Mouse (Mus musculus) spleen, postnatal 4 days (tissue): ENCODE data around the gene Macrod2.

Experiments used
- DNase-seq, 2 experiments: peaks; one replicate each; pipeline ENCODE4 v3.0.0; 2022; ENCODE audit warnings: low spot score in 2 of 2

Gene Macrod2

GRCm38 (mm10) chr2:141962868-141963267 lies 1567.8 kb downstream of the Macrod2 start:
- no peak for DNase-seq

DNA sequence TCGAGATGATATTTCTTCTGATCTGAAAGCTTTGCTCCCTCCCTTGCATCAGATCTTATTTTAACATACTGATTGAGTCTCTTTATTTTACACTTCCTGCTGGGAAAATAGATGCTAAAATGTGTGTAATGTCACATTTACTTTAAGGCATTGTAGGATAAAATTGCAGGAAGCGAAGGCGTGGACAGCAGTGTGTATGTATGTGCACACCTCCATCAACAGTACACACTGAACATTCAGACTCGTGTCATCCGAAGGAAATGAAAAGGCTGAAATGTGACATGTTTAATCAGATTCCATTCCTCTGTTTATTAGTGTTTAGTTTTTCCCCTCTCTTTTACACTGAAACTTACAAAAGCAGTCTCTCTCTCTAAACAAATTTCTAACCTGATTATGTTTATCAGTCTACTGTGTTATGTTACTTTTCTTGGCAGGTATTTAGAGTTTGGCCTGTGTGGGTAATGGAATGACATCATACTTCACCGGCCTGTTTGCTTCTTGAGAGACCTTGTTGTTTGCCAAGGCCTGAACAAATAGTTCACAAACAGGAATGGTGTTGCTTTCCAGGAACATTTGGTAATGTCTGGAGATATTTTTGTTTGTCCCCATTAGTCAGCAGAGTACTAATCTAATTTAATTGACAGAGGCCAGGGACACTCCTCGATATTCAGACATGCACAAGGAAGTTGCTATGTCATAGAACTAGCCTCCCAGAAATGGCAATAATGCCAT lies 1588.7 kb downstream of the Macrod2 start:
- no peak for DNase-seq

GRCm38 (mm10) chr2:141998901-141999300 lies 1603.8 kb downstream of the Macrod2 start:
- no peak for DNase-seq

- DNase-seq, result no peak
Measured at GRCm38 (mm10) chr2:142024534-142025155, 1629.5 kb downstream of the Macrod2 start.

DNA sequence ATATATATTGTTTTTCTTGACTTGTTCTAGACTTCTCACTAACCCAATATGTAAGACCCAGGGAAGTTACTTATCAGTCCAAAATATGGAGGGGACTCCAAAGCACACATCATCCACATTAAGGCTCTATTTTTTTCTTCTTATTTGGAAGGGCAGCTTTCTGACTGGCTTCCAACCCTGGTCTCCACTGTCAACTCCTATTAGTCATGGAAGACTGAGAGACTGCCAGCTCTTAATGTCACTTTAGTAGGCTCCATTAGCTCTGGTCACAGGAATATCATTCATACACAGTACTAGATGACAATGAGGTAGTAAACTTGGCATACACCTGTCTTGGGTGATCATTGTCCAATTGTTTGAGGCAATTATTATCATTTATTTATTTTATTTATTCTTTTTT lies 1631.6 kb downstream of the Macrod2 start:
- DNase-seq, result no peak

GRCm38 (mm10) chr2:142030756-142031646 lies 1635.9 kb downstream of the Macrod2 start:
- no peak for DNase-seq

GRCm38 (mm10) chr2:142055576-142055975 lies 1660.5 kb downstream of the Macrod2 start:
- no peak for DNase-seq

GRCm38 (mm10) chr2:142057889-142058750 lies 1663.0 kb downstream of the Macrod2 start:
- no peak for DNase-seq

DNA sequence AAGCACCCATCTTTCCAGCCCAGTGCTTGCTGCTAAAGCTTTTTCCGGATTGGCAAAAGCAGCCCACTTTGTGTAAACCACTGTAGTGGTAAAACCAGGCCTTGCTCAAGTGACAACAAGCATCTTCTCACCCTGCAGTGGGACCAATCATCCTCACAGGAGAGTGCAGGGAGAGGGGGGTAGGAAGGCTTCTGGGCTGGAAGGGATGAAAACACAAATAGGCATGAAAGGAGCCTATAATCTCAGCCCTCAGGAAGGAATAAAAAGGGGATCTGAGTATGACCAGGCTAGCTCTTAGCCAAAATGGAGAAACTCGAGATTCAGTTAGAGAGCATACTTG lies 1663.6 kb downstream of the Macrod2 start:
- DNase-seq, result no peak

- DNase-seq, result no peak
Measured at GRCm38 (mm10) chr2:142108947-142109346, 1713.8 kb downstream of the Macrod2 start.

DNA sequence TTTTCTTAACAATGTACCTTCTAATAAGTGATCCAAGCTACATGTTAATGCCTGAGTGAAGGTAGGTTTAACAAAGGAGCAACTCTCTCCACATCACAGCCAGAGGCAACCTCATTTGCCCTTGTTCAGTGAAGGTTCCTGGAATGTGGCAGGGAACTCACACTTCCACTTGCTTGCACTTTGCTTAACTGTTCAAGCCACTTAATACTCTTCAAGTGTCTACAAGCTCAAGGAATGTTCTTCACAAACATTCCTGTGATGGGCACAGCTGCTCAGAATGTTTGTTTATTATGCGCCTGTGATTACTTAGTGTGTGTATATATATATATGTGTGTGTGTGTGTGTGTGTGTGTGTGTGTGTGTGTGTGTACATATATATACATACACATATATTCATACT lies 1721.5 kb downstream of the Macrod2 start:
- DNase-seq, result no peak

GRCm38 (mm10) chr2:142128109-142128508 lies 1733.0 kb downstream of the Macrod2 start:
- no peak for DNase-seq

GRCm38 (mm10) chr2:142129166-142129565 lies 1734.1 kb downstream of the Macrod2 start:
- no peak for DNase-seq

- DNase-seq, result no peak
Measured at GRCm38 (mm10) chr2:142149310-142149709, 1754.2 kb downstream of the Macrod2 start.

GRCm38 (mm10) chr2:142163506-142164275 lies 1768.6 kb downstream of the Macrod2 start:
- DNase-seq, result no peak

DNA sequence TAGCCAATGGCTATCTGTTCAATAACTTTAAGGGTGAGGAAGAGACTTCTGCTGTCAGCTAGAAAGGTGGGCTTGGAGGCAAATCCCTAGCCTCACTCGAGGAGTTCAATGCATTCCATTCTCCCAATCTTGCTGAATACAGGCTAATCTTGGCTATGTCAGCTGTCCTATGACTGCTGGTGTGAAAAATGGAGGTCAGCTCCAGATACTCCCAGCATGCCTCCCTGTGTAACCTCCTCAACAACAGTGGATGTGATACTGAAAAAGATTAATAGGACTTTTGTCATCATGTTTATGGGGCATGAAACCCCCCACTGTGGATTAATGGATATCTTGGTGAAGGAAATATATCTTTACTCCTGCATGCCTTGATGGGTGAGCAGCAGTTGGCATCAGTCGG lies 1774.5 kb downstream of the Macrod2 start:
- DNase-seq, result no peak

GRCm38 (mm10) chr2:142172706-142173105 lies 1777.6 kb downstream of the Macrod2 start:
- no peak for DNase-seq

DNA sequence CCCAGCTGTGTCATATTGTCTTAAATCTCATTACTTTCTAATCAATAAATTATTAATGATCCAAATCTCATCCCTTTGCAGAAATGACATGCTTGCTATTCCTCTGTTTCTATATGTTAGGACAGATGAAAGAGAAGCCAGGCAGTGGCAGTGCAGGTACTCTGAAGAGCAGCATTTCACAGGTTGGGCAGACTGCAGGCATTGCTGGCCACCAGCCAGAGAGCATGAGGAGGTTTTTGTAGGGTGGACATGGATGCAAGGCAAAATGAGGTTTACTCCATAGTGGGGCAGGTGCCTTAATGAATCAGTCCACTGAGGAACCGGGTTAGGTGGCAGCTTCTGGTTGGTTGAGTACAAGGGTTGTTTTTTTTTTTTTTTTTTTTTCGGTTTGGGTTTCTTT lies 1778.9 kb downstream of the Macrod2 start:
- no peak for DNase-seq

- DNase-seq, result no peak
Measured at GRCm38 (mm10) chr2:142186922-142187321, 1791.8 kb downstream of the Macrod2 start.

DNA sequence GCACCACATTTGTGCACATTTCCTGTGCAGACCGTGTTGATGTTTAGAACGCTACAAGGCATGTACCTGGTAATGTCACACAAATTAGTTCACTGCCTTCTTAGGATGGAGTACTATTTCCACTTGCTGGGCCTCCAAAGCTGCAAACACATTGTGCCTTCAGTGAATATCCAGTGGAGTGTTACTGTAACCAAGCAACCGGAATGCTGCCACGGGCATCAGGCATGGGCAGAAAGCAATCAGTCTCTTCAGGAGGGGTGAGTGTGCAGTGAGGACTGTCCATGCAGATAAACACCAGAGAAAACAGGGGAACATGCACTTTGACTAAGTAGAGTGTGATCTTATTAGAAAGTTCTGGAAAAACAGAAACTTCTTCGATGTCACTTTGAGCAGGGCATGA lies 1792.3 kb downstream of the Macrod2 start:
- no peak for DNase-seq

DNA sequence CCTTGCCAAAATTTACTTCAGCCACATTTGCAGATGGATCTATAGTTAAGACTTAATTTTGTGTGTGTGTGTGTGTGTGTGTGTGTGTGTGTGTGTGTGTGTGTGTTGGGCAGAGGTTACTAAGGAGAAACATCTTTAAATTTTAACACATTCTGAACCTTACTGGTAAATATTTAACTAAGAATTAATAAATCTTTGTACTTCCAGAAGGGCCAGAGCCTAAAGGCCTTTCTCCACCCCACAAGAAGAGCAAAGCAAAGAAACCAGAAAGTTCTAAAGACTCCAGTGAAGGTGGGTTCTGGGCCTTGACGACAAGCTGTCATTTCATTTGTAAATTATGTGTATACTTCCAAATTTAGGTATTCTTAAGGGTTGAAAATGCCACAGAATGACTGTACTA lies 1822.3 kb downstream of the Macrod2 start:
- DNase-seq, result no peak
